Mouse (Mus musculus) hindbrain, postnatal 0 days (tissue): ENCODE measurements at regions not wholly inside any gene's neighbourhood (a gene's known extent, or its start where the extent isn't known, plus 50 kb on each side); places are given as distances from the start of the nearest gene placed in this dataset.
A peak's percentile ranks its signal among the peaks of the same experiment; 100 is the strongest.

Experiments
- ATAC-seq: fragments of 200-750 bp; cut with Nextera tagmentation; 2 replicates; pipeline ENCODE4 v1.8.0; 2017; ENCODE audit warnings: mild to moderate bottlenecking, moderate TSS enrichment, moderate library complexity
- DNase-seq: peaks from one replicate; pipeline ENCODE4 v3.0.0-alpha.2; 2015; ENCODE audit warnings: low spot score
- H3K27ac ChIP-seq: fragments of 300-500 bp; sonication (generic); 2 replicates; pipeline ENCODE4 v1.5.1; 2014; ENCODE audit warnings: mild to moderate bottlenecking
- H3K27me3 ChIP-seq: fragments of 300-500 bp; sonication (generic); 2 replicates; pipeline ENCODE4 v1.6.1; 2014; ENCODE audit warnings: low read length, mixed read lengths; ENCODE audit not compliant: insufficient read depth
- H3K36me3 ChIP-seq: fragments of 300-500 bp; sonication (generic); 2 replicates; pipeline ENCODE4 v1.6.1; 2014; ENCODE audit warnings: low read length, mixed read lengths; ENCODE audit not compliant: insufficient read depth
- H3K4me1 ChIP-seq: fragments of 300-500 bp; sonication (generic); 2 replicates; pipeline ENCODE4 v1.6.1; 2014; ENCODE audit warnings: antibody characterized with exemption, low read length, mixed read lengths; ENCODE audit not compliant: insufficient read depth
- H3K4me2 ChIP-seq: fragments of 300-500 bp; sonication (generic); 2 replicates; pipeline ENCODE4 v1.6.1; 2014; ENCODE audit warnings: low read depth, mild to moderate bottlenecking, low read length, moderate library complexity, mixed read lengths
- H3K4me3 ChIP-seq: fragments of 300-500 bp; sonication (generic); 2 replicates; pipeline ENCODE4 v1.5.1; 2014; ENCODE audit warnings: low read length
- H3K9ac ChIP-seq: fragments of 300-500 bp; sonication (generic); replicated peaks from 2 replicates; pipeline ENCODE4 v1.6.1; 2014; ENCODE audit warnings: mild to moderate bottlenecking, low read length, moderate library complexity, mixed read lengths
- H3K9me3 ChIP-seq: fragments of 300-500 bp; sonication (generic); 2 replicates; pipeline ENCODE4 v1.6.1; 2016; ENCODE audit warnings: low read length, mixed read lengths
- CTCF ChIP-seq: IDR thresholded peaks from 2 replicates; pipeline ENCODE4 v1.5.1; 2016; ENCODE audit warnings: antibody characterized with exemption, control low read depth, low read depth
- WGBS: fragments of 180-500 bp; shearing (Covaris S2); extraction: QIAGEN DNeasy Blood & Tissue Kit; methylation state at CpG from one replicate; pipeline ENCODE4 v1.1.7; 2014; 5-methylcytosine and 5-hydroxymethylcytosine counted together

GRCm38 (mm10) chr17:4919866-4920495, 74.2 kb upstream of the Arid1b start:
- H3K9ac ChIP-seq = no peak overlapping the region
- no peaks in the 10 kb centered on the region for H3K9me3 ChIP-seq
- no peak for TF ChIP-seq CTCF
- no peaks in the 10 kb centered on the region for H3K36me3 ChIP-seq
- no peak overlapping the region for H3K4me3 ChIP-seq
- no peak for DNase-seq
- ATAC-seq = no peak
- no peak overlapping the region for H3K4me2 ChIP-seq
- H3K27me3 ChIP-seq = no peaks in the 10 kb centered on the region
- 88% methylated on average over 6 of the region's 6 CpGs for WGBS
- H3K27ac ChIP-seq = no peak overlapping the region
- no peaks in the 10 kb centered on the region for H3K4me1 ChIP-seq

- H3K9me3 ChIP-seq = no peaks in the 10 kb centered on the region
- H3K4me1 ChIP-seq = no peaks in the 10 kb centered on the region
- H3K9ac ChIP-seq = no peak overlapping the region
- no peak overlapping the region for H3K4me3 ChIP-seq
- no peaks in the 10 kb centered on the region for H3K27me3 ChIP-seq
- no peak overlapping the region for H3K27ac ChIP-seq
- no peaks in the 10 kb centered on the region for H3K36me3 ChIP-seq
- DNase-seq (no peak), ATAC-seq (no peak)
- WGBS = 82% methylated on average over 7 of the region's 7 CpGs
- TF ChIP-seq CTCF = no peak
- H3K4me2 ChIP-seq = no peak overlapping the region
These were observed 73.0 kb upstream of the Arid1b start for GRCm38 (mm10) chr17:4921121-4921520.

- Histone ChIP-seq H3K36me3 (no peaks in the 10 kb centered on the region), H3K4me3 (no peak overlapping the region), H3K4me2 (no peak overlapping the region), H3K27ac (no peak overlapping the region), H3K9me3 (no peaks in the 10 kb centered on the region), H3K27me3 (no peaks in the 10 kb centered on the region), H3K9ac (no peak overlapping the region), H3K4me1 (no peaks in the 10 kb centered on the region)
- ATAC-seq (no peak), DNase-seq (no peak)
- WGBS = 82% methylated on average over 5 of the region's 5 CpGs
- no peak for TF ChIP-seq CTCF
These were observed 65.5 kb upstream of the Arid1b start for GRCm38 (mm10) chr17:4928631-4929030.

- Histone ChIP-seq H3K4me3 (no peak overlapping the region), H3K27me3 (no peaks in the 10 kb centered on the region), H3K27ac (no peak overlapping the region), H3K9ac (no peak overlapping the region), H3K9me3 (no peaks in the 10 kb centered on the region), H3K4me1 (no peaks in the 10 kb centered on the region), H3K36me3 (no peaks in the 10 kb centered on the region), H3K4me2 (no peak overlapping the region)
- WGBS = 93% methylated on average over 5 of the region's 5 CpGs
- no peak for DNase-seq
- no peak for ATAC-seq
- no peak for TF ChIP-seq CTCF
These were observed 58.9 kb upstream of the Arid1b start for GRCm38 (mm10) chr17:4935268-4935667.

- H3K27me3 ChIP-seq = no peaks in the 10 kb centered on the region
- no peak for ATAC-seq
- H3K9me3 ChIP-seq = no peaks in the 10 kb centered on the region
- H3K27ac ChIP-seq = no peak overlapping the region
- 0 out of 2 replicates have a peak overlapping the region, but pooled peaks have one; percentile 10 for H3K4me2 ChIP-seq
- no peak for TF ChIP-seq CTCF
- H3K4me1 ChIP-seq = no peaks in the 10 kb centered on the region
- 33% methylated on average over 9 of the region's 9 CpGs for WGBS
- H3K9ac ChIP-seq = no peak overlapping the region
- DNase-seq = peak; percentile 9
- no peak overlapping the region for H3K4me3 ChIP-seq
- H3K36me3 ChIP-seq = no peaks in the 10 kb centered on the region
These were observed 53.5 kb upstream of the Arid1b start for GRCm38 (mm10) chr17:4940589-4940988.

- H3K27ac ChIP-seq = no peak overlapping the region
- no peak overlapping the region for H3K4me3 ChIP-seq
- WGBS = 38% methylated on average over 4 of the region's 4 CpGs
- ATAC-seq = no peak
- H3K4me2 ChIP-seq = no peak overlapping the region
- no peak overlapping the region for H3K9ac ChIP-seq
- no peak for DNase-seq
- no peaks in the 10 kb centered on the region for H3K4me1 ChIP-seq
- TF ChIP-seq CTCF = no peak
- H3K9me3 ChIP-seq = no peaks in the 10 kb centered on the region
- H3K36me3 ChIP-seq = no peaks in the 10 kb centered on the region
- no peaks in the 10 kb centered on the region for H3K27me3 ChIP-seq
These were observed 52.8 kb upstream of the Arid1b start for GRCm38 (mm10) chr17:4941286-4941800.

- Histone ChIP-seq H3K4me1 (no peaks in the 10 kb centered on the region), H3K36me3 (no peaks in the 10 kb centered on the region), H3K27me3 (no peaks in the 10 kb centered on the region), H3K4me2 (no peak overlapping the region), H3K9ac (no peak overlapping the region), H3K9me3 (no peaks in the 10 kb centered on the region), H3K4me3 (no peak overlapping the region), H3K27ac (no peak overlapping the region)
- ATAC-seq (no peak), DNase-seq (no peak)
- 91% methylated on average over 7 of the region's 7 CpGs for WGBS
- TF ChIP-seq CTCF = no peak
These were observed 51.3 kb upstream of the Arid1b start for GRCm38 (mm10) chr17:4942868-4943267.
